Mouse (Mus musculus): ENCODE data around the gene Epb41l1. TPM values are rescaled to one million over a fixed set of nuclear protein-coding genes. Genes with fewer than 3 reads are reported as not detected.

Gene Epb41l1
- polyA plus RNA-seq, 1 experiment, result 7.0 TPM

DNA sequence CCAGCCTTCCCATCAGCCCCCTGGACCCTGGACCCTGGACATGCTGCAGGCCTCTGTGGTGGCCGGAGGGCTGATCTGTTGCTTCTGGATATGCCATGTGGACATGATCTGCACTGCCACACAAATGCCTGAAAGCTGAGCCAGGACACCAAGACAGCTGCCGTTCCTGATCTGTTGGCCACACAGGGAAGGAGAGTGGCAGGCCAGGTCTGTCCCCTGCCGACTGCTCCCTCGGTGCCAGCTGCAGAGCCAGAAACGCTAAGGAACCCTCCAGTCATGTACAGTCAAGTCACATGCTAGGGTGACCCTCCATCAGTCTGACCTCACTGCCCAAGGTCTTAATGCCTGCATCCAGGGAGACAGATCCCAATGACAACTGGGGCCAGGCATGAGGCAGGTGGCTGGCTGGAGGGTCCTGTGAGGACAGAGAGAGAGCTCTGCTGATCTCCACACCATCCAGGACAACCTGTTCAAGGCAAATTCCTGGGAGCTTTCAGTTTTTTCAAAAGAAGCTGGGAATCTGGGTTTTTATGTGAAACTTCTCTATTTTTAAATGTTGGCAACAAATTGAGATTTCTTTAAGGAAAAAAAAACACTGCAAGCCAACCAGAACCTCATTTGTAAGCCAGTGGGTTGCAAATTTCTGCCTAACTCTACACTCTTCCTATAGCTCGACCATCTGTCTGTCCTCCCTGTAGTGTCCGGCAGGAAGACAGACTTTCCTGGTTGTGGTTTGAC, 156.3 kb downstream of the Epb41l1 start:
- Histone ChIP-seq H3K4me1 (peaks cover 5% of the 10 kb centered on the region), H3K27me3 (replicated peaks) (peaks cover 71% of the 10 kb centered on the region), H3K4me3 (replicated peaks) (no peak overlapping the region), H3K9me3 (peaks cover 7% of the 10 kb centered on the region), H3K36me3 (replicated peaks; ENCODE audit: low read length) (no peaks in the 10 kb centered on the region)
- TF ChIP-seq GATA1 (IDR thresholded peaks at IDR 0.05; ENCODE audit: borderline replicate concordance, low read length), result no peak
- TF ChIP-seq FLI1 (IDR thresholded peaks at IDR 0.05; ENCODE audit: low read length), result no peak

DNA sequence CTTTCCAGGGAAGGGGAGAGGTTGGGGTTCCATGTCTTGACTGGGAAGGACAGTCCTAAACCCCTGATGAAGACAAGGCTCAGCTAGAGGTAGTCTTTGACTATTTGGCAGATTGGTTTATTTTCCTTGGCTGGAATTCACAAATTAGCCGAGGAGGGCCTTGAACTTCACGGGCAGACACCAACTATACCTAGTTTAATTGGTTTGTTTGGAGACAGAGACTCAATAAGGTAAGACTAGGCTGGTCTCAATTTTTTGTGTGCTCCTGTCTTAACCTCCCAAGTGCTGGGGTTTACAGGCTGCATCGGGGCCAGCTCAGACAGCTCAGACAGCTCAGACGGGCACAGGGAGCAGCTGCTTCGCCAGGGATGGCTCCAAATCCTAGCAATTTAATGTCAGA, 159.8 kb downstream of the Epb41l1 start:
- peaks cover 8% of the 10 kb centered on the region for H3K4me1 ChIP-seq
- peaks cover 87% of the 10 kb centered on the region for H3K27me3 ChIP-seq (replicated peaks)
- no peaks in the 10 kb centered on the region for H3K36me3 ChIP-seq (replicated peaks; ENCODE audit: low read length)
- no peaks in the 10 kb centered on the region for H3K9me3 ChIP-seq
- no peak for TF ChIP-seq GATA1 (IDR thresholded peaks at IDR 0.05; ENCODE audit: borderline replicate concordance, low read length)
- TF ChIP-seq FLI1 (IDR thresholded peaks at IDR 0.05; ENCODE audit: low read length), result no peak
- no peak overlapping the region for H3K4me3 ChIP-seq (replicated peaks)

GRCm38 (mm10) chr2:156581244-156581643, 160.5 kb downstream of the Epb41l1 start:
- no peaks in the 10 kb centered on the region for H3K36me3 ChIP-seq (replicated peaks; ENCODE audit: low read length)
- H3K9me3 ChIP-seq, result no peaks in the 10 kb centered on the region
- no peak for TF ChIP-seq FLI1 (IDR thresholded peaks at IDR 0.05; ENCODE audit: low read length)
- no peak for TF ChIP-seq GATA1 (IDR thresholded peaks at IDR 0.05; ENCODE audit: borderline replicate concordance, low read length)
- H3K27me3 ChIP-seq (replicated peaks), result peaks cover 84% of the 10 kb centered on the region
- no peak overlapping the region for H3K4me3 ChIP-seq (replicated peaks)
- peaks cover 8% of the 10 kb centered on the region for H3K4me1 ChIP-seq

GRCm38 (mm10) chr2:156582887-156583286, 162.2 kb downstream of the Epb41l1 start:
- H3K27me3 ChIP-seq (replicated peaks), result peaks cover 79% of the 10 kb centered on the region
- peaks cover 3% of the 10 kb centered on the region; the same call in 1 of the 2 replicates for H3K4me1 ChIP-seq
- TF ChIP-seq FLI1 (IDR thresholded peaks at IDR 0.05; ENCODE audit: low read length) (no peak), GATA1 (IDR thresholded peaks at IDR 0.05; ENCODE audit: borderline replicate concordance, low read length) (no peak)
- H3K4me3 ChIP-seq (replicated peaks), result no peak overlapping the region
- no peaks in the 10 kb centered on the region for H3K9me3 ChIP-seq
- H3K36me3 ChIP-seq (replicated peaks; ENCODE audit: low read length), result no peaks in the 10 kb centered on the region

DNA sequence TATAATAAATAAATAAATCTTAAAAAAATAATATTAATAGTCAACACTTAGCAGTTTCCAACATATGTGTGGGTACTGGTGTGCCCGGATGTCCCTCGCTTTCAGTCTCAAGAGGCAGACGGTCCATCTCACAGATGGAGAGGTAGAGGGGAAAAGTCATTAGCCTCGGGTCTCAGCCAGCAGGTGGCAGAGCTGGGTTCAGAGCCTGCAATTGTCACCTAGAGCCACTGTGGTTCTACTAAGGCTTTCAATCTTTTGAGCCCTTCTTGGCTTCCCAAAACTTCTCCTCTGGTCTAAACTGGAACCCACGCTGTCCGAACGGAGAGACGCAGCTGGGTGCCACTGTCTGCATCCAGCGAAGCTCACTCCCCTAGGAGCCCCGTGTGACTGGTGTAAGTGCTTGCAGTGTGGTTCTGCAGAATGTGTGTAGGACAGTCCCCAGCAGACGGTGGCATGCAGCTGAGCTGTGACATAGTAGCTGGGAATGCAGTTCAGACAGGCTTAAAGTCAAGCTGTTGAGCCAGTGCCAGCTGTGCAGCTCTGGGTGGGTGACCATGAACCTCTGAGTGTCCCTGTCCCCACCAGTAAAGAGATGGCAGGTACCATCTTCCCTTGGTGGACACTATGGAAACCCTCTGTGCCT, 163.6 kb downstream of the Epb41l1 start:
- no peak for TF ChIP-seq GATA1 (IDR thresholded peaks at IDR 0.05; ENCODE audit: borderline replicate concordance, low read length)
- Histone ChIP-seq H3K36me3 (replicated peaks; ENCODE audit: low read length) (no peaks in the 10 kb centered on the region), H3K27me3 (replicated peaks) (peaks cover 79% of the 10 kb centered on the region), H3K9me3 (no peaks in the 10 kb centered on the region), H3K4me3 (replicated peaks) (peak overlapping the region; percentile 50), H3K4me1 (peaks cover 3% of the 10 kb centered on the region; the same call in 1 of the 2 replicates)

- Histone ChIP-seq H3K4me3 (replicated peaks) (no peak overlapping the region), H3K4me1 (peaks cover 3% of the 10 kb centered on the region; the same call in 1 of the 2 replicates), H3K27me3 (replicated peaks) (peaks cover 79% of the 10 kb centered on the region), H3K36me3 (replicated peaks; ENCODE audit: low read length) (no peaks in the 10 kb centered on the region), H3K9me3 (no peaks in the 10 kb centered on the region)
- TF ChIP-seq GATA1 (IDR thresholded peaks at IDR 0.05; ENCODE audit: borderline replicate concordance, low read length) (no peak), FLI1 (IDR thresholded peaks at IDR 0.05; ENCODE audit: low read length) (no peak)
Observed at GRCm38 (mm10) chr2:156584797-156585471, 164.2 kb downstream of the Epb41l1 start.

DNA sequence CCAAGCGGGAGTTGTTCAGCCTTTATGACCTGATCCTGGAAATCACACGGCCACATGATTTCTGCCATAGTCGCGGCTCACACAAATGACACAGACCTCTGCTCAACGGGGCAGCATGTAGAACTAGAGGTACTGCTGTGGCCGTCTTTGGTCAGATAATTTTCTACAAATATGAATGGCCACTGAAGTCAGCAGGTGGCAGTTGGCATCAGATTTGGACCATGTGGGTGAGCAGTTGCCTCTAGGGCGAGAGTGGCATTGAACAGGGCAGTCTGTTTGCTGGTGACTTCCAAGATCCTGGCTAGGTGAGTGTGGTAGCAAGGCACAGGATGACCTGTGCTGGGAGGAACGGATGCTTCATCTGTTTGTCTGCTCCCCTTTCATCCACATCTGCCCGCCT, 168.8 kb downstream of the Epb41l1 start:
- Histone ChIP-seq H3K4me1 (peaks cover 1% of the 10 kb centered on the region; the same call in 1 of the 2 replicates), H3K9me3 (no peaks in the 10 kb centered on the region), H3K36me3 (replicated peaks; ENCODE audit: low read length) (no peaks in the 10 kb centered on the region), H3K4me3 (replicated peaks) (no peak overlapping the region), H3K27me3 (replicated peaks) (peaks cover 57% of the 10 kb centered on the region)
- TF ChIP-seq GATA1 (IDR thresholded peaks at IDR 0.05; ENCODE audit: borderline replicate concordance, low read length) (no peak), FLI1 (IDR thresholded peaks at IDR 0.05; ENCODE audit: low read length) (no peak)

Other genes starting within 250 kb of the Epb41l1 start
- 68.5 and 230 TPM in 2 replicates for gene Rbm39, start 240.7 kb upstream of the Epb41l1 start, polyA plus RNA-seq (2012; ENCODE audit: insufficient read depth, low replicate concordance)
- 31.7 and 56.9 TPM in 2 replicates for gene Phf20, start 224.4 kb upstream of the Epb41l1 start, polyA plus RNA-seq (2012; ENCODE audit: insufficient read depth, low replicate concordance)
- gene Cnbd2, start 108.6 kb upstream of the Epb41l1 start, polyA plus RNA-seq (2012; ENCODE audit: insufficient read depth, low replicate concordance), result 0.74 TPM in 1 of 2 replicates, not detected in the other
- gene Scand1, start 108.2 kb upstream of the Epb41l1 start, polyA plus RNA-seq (2012; ENCODE audit: insufficient read depth, low replicate concordance), result 797 and 1,035 TPM in 2 replicates
- gene Aar2, start 126.7 kb downstream of the Epb41l1 start, polyA plus RNA-seq (2012; ENCODE audit: insufficient read depth, low replicate concordance), result 2.2 and 7.7 TPM in 2 replicates
- gene Dlgap4, start 192.8 kb downstream of the Epb41l1 start, polyA plus RNA-seq (2012; ENCODE audit: insufficient read depth, low replicate concordance), result 185 and 337 TPM in 2 replicates

All from megakaryocyte, embryonic 14.5 days (primary cell).